Mouse (Mus musculus): ENCODE results near the gene Jakmip3.

Jakmip3 gene

GRCm38 (mm10) chr7:138945668-138946067, 5.1 kb downstream of the Jakmip3 start:
- in situ Hi-C loops (cut with MboI, MseI), result no loop called here

- in situ Hi-C loops (cut with MboI, MseI), result no loop called here
Measured at GRCm38 (mm10) chr7:138947741-138948140, 7.2 kb downstream of the Jakmip3 start.

GRCm38 (mm10) chr7:138948309-138948708, 7.8 kb downstream of the Jakmip3 start:
- in situ Hi-C loops (cut with MboI, MseI), result no loop called here

- in situ Hi-C loops (cut with MboI, MseI), result loop anchor here (10.0 kb wide), 1 partner anchor 711 kb away; no protein-coding TSS in a partner anchor
Measured at GRCm38 (mm10) chr7:138955787-138956186, 15.3 kb downstream of the Jakmip3 start.

GRCm38 (mm10) chr7:138957106-138957505, 16.6 kb downstream of the Jakmip3 start:
- in situ Hi-C loops (cut with MboI, MseI), result loop anchor here (10.0 kb wide), 1 partner anchor 712 kb away; no protein-coding TSS in a partner anchor

GRCm38 (mm10) chr7:138959747-138960146, 19.2 kb downstream of the Jakmip3 start:
- in situ Hi-C loops (cut with MboI, MseI), result loop anchor here (10.0 kb wide), 1 partner anchor 715 kb away; no protein-coding TSS in a partner anchor

- in situ Hi-C loops (cut with MboI, MseI), result no loop called here
Measured at GRCm38 (mm10) chr7:138963756-138964155, 23.2 kb downstream of the Jakmip3 start.

GRCm38 (mm10) chr7:138968010-138968620, 27.6 kb downstream of the Jakmip3 start:
- in situ Hi-C loops (cut with MboI, MseI), result no loop called here

GRCm38 (mm10) chr7:138977510-138977909, 37.0 kb downstream of the Jakmip3 start:
- in situ Hi-C loops (cut with MboI, MseI), result no loop called here

GRCm38 (mm10) chr7:138984576-138984975, 44.0 kb downstream of the Jakmip3 start:
- in situ Hi-C loops (cut with MboI, MseI), result no loop called here

GRCm38 (mm10) chr7:138989156-138989555, 48.6 kb downstream of the Jakmip3 start:
- in situ Hi-C loops (cut with MboI, MseI), result no loop called here

GRCm38 (mm10) chr7:139002692-139003091, 62.2 kb downstream of the Jakmip3 start:
- in situ Hi-C loops (cut with MboI, MseI), result no loop called here

- in situ Hi-C loops (cut with MboI, MseI), result no loop called here
Measured at GRCm38 (mm10) chr7:139003250-139003649, 62.7 kb downstream of the Jakmip3 start.

GRCm38 (mm10) chr7:139009786-139010502, 69.4 kb downstream of the Jakmip3 start:
- in situ Hi-C loops (cut with MboI, MseI), result no loop called here

GRCm38 (mm10) chr7:139011027-139011426, 70.5 kb downstream of the Jakmip3 start:
- in situ Hi-C loops (cut with MboI, MseI), result no loop called here

GRCm38 (mm10) chr7:139011586-139011985, 71.1 kb downstream of the Jakmip3 start:
- in situ Hi-C loops (cut with MboI, MseI), result no loop called here

- in situ Hi-C loops (cut with MboI, MseI), result no loop called here
Measured at GRCm38 (mm10) chr7:139012767-139013369, 72.3 kb downstream of the Jakmip3 start.

- in situ Hi-C loops (cut with MboI, MseI), result no loop called here
Measured at GRCm38 (mm10) chr7:139015143-139015542, 74.6 kb downstream of the Jakmip3 start.

- in situ Hi-C loops (cut with MboI, MseI), result no loop called here
Measured at GRCm38 (mm10) chr7:139016288-139016687, 75.8 kb downstream of the Jakmip3 start.

- in situ Hi-C loops (cut with MboI, MseI), result no loop called here
Measured at GRCm38 (mm10) chr7:139017249-139017903, 76.8 kb downstream of the Jakmip3 start.

GRCm38 (mm10) chr7:139020884-139021283, 80.4 kb downstream of the Jakmip3 start:
- in situ Hi-C loops (cut with MboI, MseI), result loop anchor here (10.0 kb wide), 1 partner anchor 376 kb away; no protein-coding TSS in a partner anchor

- in situ Hi-C loops (cut with MboI, MseI), result loop anchor here (10.0 kb wide), 1 partner anchor 377 kb away; no protein-coding TSS in a partner anchor
Measured at GRCm38 (mm10) chr7:139021326-139021725, 80.8 kb downstream of the Jakmip3 start.

All from regulatory T cell (primary cell).